Mouse (Mus musculus): Measurements from ENCODE around the gene Rsph6a. TPM values are rescaled to one million over a fixed set of nuclear protein-coding genes. Genes with fewer than 3 reads are reported as not detected.

Rsph6a gene
- total RNA-seq, 2 experiments from 2014 or later = not detected

GRCm38 (mm10) chr7:19080451-19080950 is 26.0 kb downstream of the Rsph6a start:
- no peak for DNase-seq

GRCm38 (mm10) chr7:19082171-19082570 is 27.7 kb downstream of the Rsph6a start:
- no peak for DNase-seq

- DNase-seq = peak; percentile 79
Measured at GRCm38 (mm10) chr7:19083096-19083495, 28.6 kb downstream of the Rsph6a start.

GRCm38 (mm10) chr7:19083701-19084100 is 29.2 kb downstream of the Rsph6a start, which contains the start of gene Dmpk:
Gene Dmpk, plus strand, starts transcription at chr7:19083849.
- DNase-seq = peak; percentile 61

DNA sequence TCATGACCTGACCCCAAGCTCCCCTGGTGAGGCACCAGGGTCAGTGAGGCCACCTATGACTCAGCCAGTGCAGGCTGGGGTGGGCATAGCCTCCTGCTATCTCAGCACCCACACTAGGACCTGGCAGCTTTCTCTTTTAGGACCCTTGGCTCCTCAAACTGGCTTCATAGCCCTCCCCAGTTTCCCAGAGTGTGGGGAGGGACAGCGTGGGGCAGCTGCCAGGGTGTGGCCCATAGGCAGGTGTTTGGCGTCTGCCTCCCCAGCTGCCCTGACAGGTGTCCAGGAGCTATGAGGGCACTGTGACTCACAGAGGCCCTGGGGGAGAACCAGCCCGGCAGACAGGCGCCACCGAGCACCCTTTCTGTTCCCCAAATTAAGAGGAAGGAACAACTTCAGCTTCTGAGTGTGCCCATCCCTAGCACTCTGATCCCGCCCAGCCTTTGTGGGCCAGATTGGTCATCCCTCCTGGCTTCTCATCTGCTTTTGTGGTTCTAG is 29.8 kb downstream of the Rsph6a start:
- peak; percentile 37 for DNase-seq

GRCm38 (mm10) chr7:19084921-19085473 is 30.5 kb downstream of the Rsph6a start:
- no peak for DNase-seq

GRCm38 (mm10) chr7:19085495-19085894 is 31.0 kb downstream of the Rsph6a start:
- no peak for DNase-seq

- DNase-seq = peak; percentile 60
Measured at GRCm38 (mm10) chr7:19086042-19086441, 31.6 kb downstream of the Rsph6a start.

GRCm38 (mm10) chr7:19086760-19087159 is 32.3 kb downstream of the Rsph6a start:
- DNase-seq = no peak

GRCm38 (mm10) chr7:19088813-19089212 is 34.3 kb downstream of the Rsph6a start:
- DNase-seq = peak; percentile 82

DNA sequence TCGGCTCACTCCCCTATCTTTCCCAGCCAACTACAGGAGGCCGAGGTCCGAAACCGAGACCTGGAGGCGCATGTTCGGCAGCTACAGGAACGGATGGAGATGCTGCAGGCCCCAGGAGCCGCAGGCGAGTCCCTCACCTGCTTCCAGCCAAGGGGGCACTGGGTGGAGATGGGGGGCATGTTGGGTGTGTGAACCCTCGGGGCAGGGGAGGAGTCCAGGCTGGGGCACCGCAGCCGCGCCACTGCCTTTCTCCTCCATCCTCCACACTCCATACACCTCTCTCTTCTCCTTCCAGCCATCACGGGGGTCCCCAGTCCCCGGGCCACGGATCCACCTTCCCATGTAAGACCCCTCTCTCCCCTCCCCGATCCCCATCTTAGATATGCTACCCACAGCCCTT is 37.4 kb downstream of the Rsph6a start:
- no peak for DNase-seq

GRCm38 (mm10) chr7:19092381-19093173 is 38.1 kb downstream of the Rsph6a start:
- DNase-seq = peak; percentile 69

DNA sequence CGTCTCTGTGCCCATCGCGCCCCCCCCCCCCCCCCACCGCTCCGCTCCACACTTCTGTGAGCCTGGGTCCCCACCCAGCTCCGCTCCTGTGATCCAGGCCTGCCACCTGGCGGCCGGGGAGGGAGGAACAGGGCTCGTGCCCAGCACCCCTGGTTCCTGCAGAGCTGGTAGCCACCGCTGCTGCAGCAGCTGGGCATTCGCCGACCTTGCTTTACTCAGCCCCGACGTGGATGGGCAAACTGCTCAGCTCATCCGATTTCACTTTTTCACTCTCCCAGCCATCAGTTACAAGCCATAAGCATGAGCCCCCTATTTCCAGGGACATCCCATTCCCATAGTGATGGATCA is 38.7 kb downstream of the Rsph6a start:
- peak; percentile 94 for DNase-seq

DNA sequence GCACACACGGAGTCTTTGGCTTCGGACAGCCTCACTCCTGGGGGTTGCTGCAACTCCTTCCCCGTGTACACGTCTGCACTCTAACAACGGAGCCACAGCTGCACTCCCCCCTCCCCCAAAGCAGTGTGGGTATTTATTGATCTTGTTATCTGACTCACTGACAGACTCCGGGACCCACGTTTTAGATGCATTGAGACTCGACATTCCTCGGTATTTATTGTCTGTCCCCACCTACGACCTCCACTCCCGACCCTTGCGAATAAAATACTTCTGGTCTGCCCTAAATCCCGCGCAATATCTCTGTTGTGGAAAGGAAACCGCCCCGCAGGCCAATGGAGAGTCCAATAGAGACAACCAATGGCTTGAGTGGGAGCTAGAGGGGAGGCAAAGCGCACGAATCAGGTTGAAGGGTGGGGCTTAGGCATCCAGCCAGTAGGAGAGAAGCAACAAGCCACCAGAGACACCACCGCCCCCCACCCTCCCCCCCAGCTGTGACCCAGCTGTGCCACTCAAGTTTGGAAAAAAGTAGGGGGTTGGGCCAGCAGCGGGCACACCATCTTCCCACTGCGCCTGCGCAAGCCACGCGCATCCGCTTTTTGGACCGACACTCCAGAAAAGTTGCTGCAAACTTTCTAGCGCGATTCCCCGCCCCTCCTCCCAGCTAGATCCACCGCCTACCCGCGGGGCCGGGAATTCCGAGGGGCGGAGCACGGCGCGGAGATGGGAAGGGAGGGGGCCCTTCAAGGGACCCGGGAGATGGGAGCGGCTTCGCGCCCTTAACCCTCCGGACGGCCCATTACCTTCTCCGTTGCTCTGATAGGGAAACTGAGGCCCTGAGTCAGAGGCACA is 39.3 kb downstream of the Rsph6a start:
- peak; percentile 98 for DNase-seq

GRCm38 (mm10) chr7:19094471-19094825 is 40.0 kb downstream of the Rsph6a start, which contains the start of gene Six5:
Gene Six5, plus strand, starts transcription at chr7:19094594.
- DNase-seq = no peak

- peak; percentile 70 for DNase-seq
Measured at GRCm38 (mm10) chr7:19094826-19095750, 40.6 kb downstream of the Rsph6a start.

GRCm38 (mm10) chr7:19095751-19096110 is 41.2 kb downstream of the Rsph6a start:
- peak; percentile 85 for DNase-seq

DNA sequence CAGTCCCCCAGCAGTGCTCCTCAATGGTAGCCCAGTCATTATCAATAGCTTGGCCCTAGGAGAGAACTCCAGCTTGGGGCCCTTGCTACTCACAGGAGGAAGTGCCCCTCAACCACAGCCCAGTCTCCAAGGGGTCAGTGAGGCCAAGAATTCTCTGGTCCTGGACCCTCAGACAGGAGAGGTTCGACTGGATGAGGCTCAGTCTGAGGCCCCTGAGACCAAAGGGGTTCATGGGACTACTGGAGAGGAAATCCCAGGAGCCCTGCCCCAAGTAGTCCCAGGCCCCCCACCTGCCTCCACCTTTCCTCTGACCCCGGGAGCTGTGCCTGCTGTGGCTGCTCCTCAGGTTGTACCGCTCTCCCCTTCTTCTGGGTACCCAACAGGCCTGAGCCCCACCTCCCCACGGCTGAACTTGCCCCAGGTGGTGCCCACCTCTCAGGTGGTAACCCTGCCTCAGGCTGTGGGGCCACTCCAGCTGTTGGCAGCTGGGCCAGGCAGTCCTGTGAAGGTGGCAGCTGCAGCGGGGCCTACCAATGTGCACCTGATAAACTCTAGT is 42.0 kb downstream of the Rsph6a start:
- DNase-seq = no peak

GRCm38 (mm10) chr7:19097217-19097616 is 42.7 kb downstream of the Rsph6a start:
- DNase-seq = no peak

DNA sequence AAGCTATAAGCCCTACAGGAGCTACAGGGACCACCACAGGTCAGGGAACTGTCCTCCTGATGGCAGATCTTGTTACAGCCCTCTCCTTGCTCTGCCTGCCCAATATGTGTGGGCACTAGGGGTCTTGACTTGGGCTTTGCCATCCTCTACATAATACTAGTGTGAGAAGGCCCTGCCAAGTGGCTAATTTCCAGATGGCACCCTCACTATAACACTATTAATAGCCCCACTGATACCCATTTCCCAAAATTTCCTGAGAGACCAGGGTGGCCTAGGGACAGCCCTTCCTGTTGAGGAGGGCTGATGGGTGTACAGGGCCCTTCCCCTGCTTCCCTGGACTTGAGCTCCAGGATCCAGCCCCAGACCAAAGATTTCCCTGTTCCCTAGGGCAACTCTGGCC is 43.4 kb downstream of the Rsph6a start:
- DNase-seq = peak; percentile 72

DNA sequence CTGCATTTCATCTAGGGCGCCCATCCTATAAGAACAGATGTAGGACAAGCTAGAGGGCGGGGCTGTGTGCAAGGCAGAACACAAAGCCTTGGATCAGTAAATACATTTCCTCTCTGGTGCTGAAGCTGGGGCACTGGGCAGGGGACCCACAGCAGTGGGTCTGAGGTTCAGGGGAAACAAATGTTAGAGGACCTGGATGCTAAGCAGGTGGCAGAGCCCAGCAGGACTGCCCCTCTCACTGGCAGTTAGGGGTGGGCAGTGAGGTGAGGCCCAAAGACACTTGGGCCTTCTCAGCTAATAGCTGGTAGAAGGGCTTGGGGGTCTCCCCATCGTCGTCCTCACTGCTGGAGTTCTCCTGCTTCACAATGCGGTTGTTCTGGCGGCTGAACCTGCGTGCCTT is 44.3 kb downstream of the Rsph6a start:
- no peak for DNase-seq
